Mouse (Mus musculus): ENCODE measurements around the gene Plcl2. TPM values are rescaled to one million over a fixed set of nuclear protein-coding genes. Genes with fewer than 3 reads are reported as not detected.

Plcl2 gene
- polyA plus RNA-seq, 1 experiment: 4.3 TPM

- no peak overlapping the region for H3K27ac ChIP-seq (ENCODE audit: insufficient read depth, low read depth, low read length)
These were observed 71.2 kb downstream of the Plcl2 start for GRCm38 (mm10) chr17:50580416-50580815.

DNA sequence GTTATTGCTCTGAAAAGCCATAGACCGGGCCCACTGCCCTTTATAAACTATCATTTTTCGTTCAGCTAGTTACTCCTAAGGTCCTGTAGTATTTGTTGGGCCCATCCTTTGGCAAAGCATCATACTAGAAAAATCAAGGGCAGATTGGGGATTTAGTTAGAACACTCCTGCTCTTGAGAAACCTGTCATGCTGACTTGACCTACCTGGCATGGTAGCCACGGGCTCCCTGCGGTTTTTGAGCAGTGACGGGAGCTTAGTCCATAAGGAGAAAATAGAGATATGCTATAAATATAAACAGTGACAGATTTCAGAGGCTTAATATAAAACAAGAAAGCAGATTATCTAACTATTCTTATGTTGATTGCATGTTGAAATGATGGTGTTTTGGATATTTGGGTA, 77.6 kb downstream of the Plcl2 start:
- no peak for TF ChIP-seq POLR2A (IDR thresholded peaks at IDR 0.05; ENCODE audit: low read depth, low read length)
- TF ChIP-seq CTCF (conservative IDR thresholded peaks at IDR 0.05; ENCODE audit: insufficient read depth, insufficient read length, low read depth, low read length): no peak
- no peaks in the 10 kb centered on the region for H3K27me3 ChIP-seq (replicated peaks; ENCODE audit: control insufficient read depth, insufficient read depth, low read length)
- 97% methylated on average over 5 of the region's 5 CpGs for WGBS
- no peak overlapping the region for H3K4me3 ChIP-seq (ENCODE audit: insufficient read depth, low read depth, low read length)
- H3K4me1 ChIP-seq (ENCODE audit: control insufficient read depth, insufficient read depth, low read length): no peaks in the 10 kb centered on the region
- H3K36me3 ChIP-seq (ENCODE audit: control insufficient read depth, insufficient read depth, low read length): no peaks in the 10 kb centered on the region
- H3K27ac ChIP-seq (ENCODE audit: insufficient read depth, low read depth, low read length): no peak overlapping the region
- no peak for DNase-seq

More at GRCm38 (mm10) chr17:50580416-50580815, 71.2 kb downstream of the Plcl2 start:
- Histone ChIP-seq H3K4me3 (ENCODE audit: insufficient read depth, low read depth, low read length) (no peak overlapping the region), H3K4me1 (ENCODE audit: control insufficient read depth, insufficient read depth, low read length) (no peaks in the 10 kb centered on the region), H3K27me3 (replicated peaks; ENCODE audit: control insufficient read depth, insufficient read depth, low read length) (no peaks in the 10 kb centered on the region), H3K36me3 (ENCODE audit: control insufficient read depth, insufficient read depth, low read length) (no peaks in the 10 kb centered on the region)
- DNase-seq: no peak
- TF ChIP-seq POLR2A (IDR thresholded peaks at IDR 0.05; ENCODE audit: low read depth, low read length) (no peak), CTCF (conservative IDR thresholded peaks at IDR 0.05; ENCODE audit: insufficient read depth, insufficient read length, low read depth, low read length) (no peak)
- WGBS: 73% methylated on average over 3 of the region's 3 CpGs

DNA sequence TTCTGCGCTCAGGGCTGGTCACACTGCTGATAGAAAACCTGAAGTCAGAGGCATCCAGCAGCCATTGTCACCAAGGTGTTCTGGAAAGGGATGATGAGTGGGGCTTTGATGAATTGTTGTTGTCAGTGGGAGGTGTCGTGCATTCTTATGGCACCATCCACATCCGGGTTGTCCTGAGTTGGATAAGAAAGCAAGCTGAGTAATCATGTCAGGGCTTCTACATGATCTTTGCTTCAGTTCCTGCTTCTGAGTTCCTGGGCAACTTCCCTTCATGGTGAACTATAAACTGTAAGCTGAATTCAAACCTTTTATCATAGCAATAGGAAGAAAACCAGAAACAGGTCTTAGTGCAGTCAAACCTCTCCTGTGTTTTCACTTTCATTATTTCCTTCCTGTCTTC, 78.7 kb downstream of the Plcl2 start:
- TF ChIP-seq POLR2A (IDR thresholded peaks at IDR 0.05; ENCODE audit: low read depth, low read length): no peak
- no peak for TF ChIP-seq CTCF (conservative IDR thresholded peaks at IDR 0.05; ENCODE audit: insufficient read depth, insufficient read length, low read depth, low read length)
- DNase-seq: no peak
- H3K36me3 ChIP-seq (ENCODE audit: control insufficient read depth, insufficient read depth, low read length): no peaks in the 10 kb centered on the region
- no peak overlapping the region for H3K27ac ChIP-seq (ENCODE audit: insufficient read depth, low read depth, low read length)
- no peak overlapping the region for H3K4me3 ChIP-seq (ENCODE audit: insufficient read depth, low read depth, low read length)
- H3K4me1 ChIP-seq (ENCODE audit: control insufficient read depth, insufficient read depth, low read length): no peaks in the 10 kb centered on the region
- 66% methylated on average over 3 of the region's 3 CpGs for WGBS
- H3K27me3 ChIP-seq (replicated peaks; ENCODE audit: control insufficient read depth, insufficient read depth, low read length): no peaks in the 10 kb centered on the region

DNA sequence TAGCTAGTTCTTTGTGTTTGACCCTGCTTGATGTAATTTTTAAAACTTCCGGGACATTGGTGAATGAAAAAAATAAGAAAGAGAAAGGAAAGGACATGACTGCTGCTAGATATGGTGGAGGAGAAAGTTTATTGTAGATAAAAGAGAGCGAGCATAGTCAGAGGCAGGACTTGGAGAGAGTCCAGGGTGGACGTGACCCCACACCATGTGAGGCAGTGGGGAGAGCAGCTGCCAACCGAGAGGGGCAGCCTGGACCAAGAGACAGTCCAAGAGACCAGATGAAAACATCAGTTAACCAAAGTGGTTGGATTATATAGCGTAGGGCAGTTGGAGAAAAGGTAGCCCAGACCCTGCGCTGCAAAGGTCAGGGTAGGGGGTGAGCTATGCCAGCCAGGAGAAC, 91.0 kb downstream of the Plcl2 start:
- Histone ChIP-seq H3K4me1 (ENCODE audit: control insufficient read depth, insufficient read depth, low read length) (peaks cover 8% of the 10 kb centered on the region; the same call in 1 of the 2 replicates), H3K27ac (ENCODE audit: insufficient read depth, low read depth, low read length) (peak overlapping the region; percentile 12; the same call in 1 of the 2 replicates), H3K36me3 (ENCODE audit: control insufficient read depth, insufficient read depth, low read length) (no peaks in the 10 kb centered on the region), H3K27me3 (replicated peaks; ENCODE audit: control insufficient read depth, insufficient read depth, low read length) (no peaks in the 10 kb centered on the region), H3K4me3 (ENCODE audit: insufficient read depth, low read depth, low read length) (no peak overlapping the region)
- DNase-seq: no peak
- 65% methylated on average over 6 of the region's 6 CpGs for WGBS
- TF ChIP-seq CTCF (conservative IDR thresholded peaks at IDR 0.05; ENCODE audit: insufficient read depth, insufficient read length, low read depth, low read length) (no peak), POLR2A (IDR thresholded peaks at IDR 0.05; ENCODE audit: low read depth, low read length) (no peak)

DNA sequence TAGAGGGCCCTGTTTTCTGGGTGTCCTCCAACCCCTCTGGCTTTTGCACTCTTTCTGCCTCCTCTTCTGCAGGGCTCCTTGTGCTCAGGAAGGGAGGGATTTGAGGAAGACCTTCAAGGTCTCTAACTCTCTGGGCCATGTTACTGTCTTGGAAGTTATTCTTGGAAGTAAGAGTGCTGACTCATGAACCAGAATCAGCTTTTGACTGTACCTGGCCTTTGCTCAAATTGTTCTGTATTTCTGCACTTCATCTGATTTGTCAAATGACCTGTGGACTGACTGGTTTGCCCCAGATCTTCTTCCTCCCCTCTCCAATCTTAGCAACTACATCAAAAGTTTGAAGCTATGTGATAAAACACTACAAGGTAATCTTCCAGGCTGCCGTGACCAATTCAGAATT, 91.5 kb downstream of the Plcl2 start:
- DNase-seq: peak; percentile 61
- Histone ChIP-seq H3K4me3 (ENCODE audit: insufficient read depth, low read depth, low read length) (no peak overlapping the region), H3K4me1 (ENCODE audit: control insufficient read depth, insufficient read depth, low read length) (peaks cover 8% of the 10 kb centered on the region; the same call in 1 of the 2 replicates), H3K27ac (ENCODE audit: insufficient read depth, low read depth, low read length) (peak overlapping the region; percentile 12; the same call in 1 of the 2 replicates), H3K36me3 (ENCODE audit: control insufficient read depth, insufficient read depth, low read length) (no peaks in the 10 kb centered on the region), H3K27me3 (replicated peaks; ENCODE audit: control insufficient read depth, insufficient read depth, low read length) (no peaks in the 10 kb centered on the region)
- TF ChIP-seq CTCF (conservative IDR thresholded peaks at IDR 0.05; ENCODE audit: insufficient read depth, insufficient read length, low read depth, low read length): no peak
- TF ChIP-seq POLR2A (IDR thresholded peaks at IDR 0.05; ENCODE audit: low read depth, low read length): no peak
- WGBS: 86% methylated on average over 1 of the region's 1 CpGs

GRCm38 (mm10) chr17:50606890-50607289, 97.7 kb downstream of the Plcl2 start:
- DNase-seq: no peak
- WGBS: 91% methylated on average over 2 of the region's 2 CpGs

DNA sequence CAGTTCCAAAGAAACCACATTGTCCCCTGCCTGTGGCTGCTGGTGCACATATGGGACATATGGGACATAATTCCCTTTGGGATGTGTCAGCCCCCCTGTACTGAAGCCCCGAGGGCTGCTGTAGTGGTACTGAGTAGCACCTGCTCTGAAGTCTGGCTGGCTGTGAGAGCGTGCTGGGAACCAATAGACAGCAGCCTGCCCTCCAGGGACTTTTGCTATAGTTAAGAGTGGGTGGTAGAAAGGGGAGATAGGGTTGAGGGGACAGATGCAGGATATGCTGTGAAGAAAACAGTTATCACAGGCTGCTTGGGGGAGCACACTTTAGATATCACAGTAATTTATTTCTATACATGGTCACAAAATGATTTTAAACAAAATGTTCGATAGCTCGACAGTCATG, 100.7 kb downstream of the Plcl2 start:
- WGBS: 94% methylated on average over 4 of the region's 4 CpGs
- no peak for TF ChIP-seq POLR2A (IDR thresholded peaks at IDR 0.05; ENCODE audit: low read depth, low read length)
- no peak for TF ChIP-seq CTCF (conservative IDR thresholded peaks at IDR 0.05; ENCODE audit: insufficient read depth, insufficient read length, low read depth, low read length)
- Histone ChIP-seq H3K4me1 (ENCODE audit: control insufficient read depth, insufficient read depth, low read length) (no peaks in the 10 kb centered on the region), H3K4me3 (ENCODE audit: insufficient read depth, low read depth, low read length) (no peak overlapping the region), H3K27ac (ENCODE audit: insufficient read depth, low read depth, low read length) (no peak overlapping the region), H3K36me3 (ENCODE audit: control insufficient read depth, insufficient read depth, low read length) (no peaks in the 10 kb centered on the region), H3K27me3 (replicated peaks; ENCODE audit: control insufficient read depth, insufficient read depth, low read length) (no peaks in the 10 kb centered on the region)
- no peak for DNase-seq

More at GRCm38 (mm10) chr17:50606890-50607289, 97.7 kb downstream of the Plcl2 start:
- Histone ChIP-seq H3K27me3 (replicated peaks; ENCODE audit: control insufficient read depth, insufficient read depth, low read length) (no peaks in the 10 kb centered on the region), H3K27ac (ENCODE audit: insufficient read depth, low read depth, low read length) (no peak overlapping the region), H3K36me3 (ENCODE audit: control insufficient read depth, insufficient read depth, low read length) (no peaks in the 10 kb centered on the region), H3K4me3 (ENCODE audit: insufficient read depth, low read depth, low read length) (no peak overlapping the region), H3K4me1 (ENCODE audit: control insufficient read depth, insufficient read depth, low read length) (no peaks in the 10 kb centered on the region)
- TF ChIP-seq POLR2A (IDR thresholded peaks at IDR 0.05; ENCODE audit: low read depth, low read length): no peak
- TF ChIP-seq CTCF (conservative IDR thresholded peaks at IDR 0.05; ENCODE audit: insufficient read depth, insufficient read length, low read depth, low read length): no peak

All from kidney, adult 2 months (tissue).